Mouse (Mus musculus): Measurements from ENCODE around the gene St3gal4.

DNA sequence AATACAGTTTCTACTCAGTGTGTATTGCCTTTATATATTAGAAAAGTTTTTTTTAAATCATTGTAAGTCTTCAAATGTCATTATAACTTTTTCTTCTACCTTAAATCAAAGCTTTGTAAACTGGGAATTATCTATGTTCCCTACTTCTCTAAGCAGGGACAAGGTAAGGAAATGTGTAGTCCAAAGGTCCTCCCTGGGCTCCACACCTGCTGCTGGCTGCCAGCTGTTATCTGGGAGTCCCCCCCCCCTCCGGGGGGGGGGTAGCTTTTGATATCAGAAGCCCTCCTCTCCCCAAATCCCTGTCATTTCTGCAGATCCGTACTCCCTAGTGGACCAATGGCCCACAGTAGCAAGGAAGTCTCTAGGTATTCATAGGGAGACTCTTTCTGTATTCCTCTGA lies 13.6 kb downstream of the St3gal4 start:
- no peak for TF ChIP-seq ZKSCAN1 (IDR thresholded peaks at IDR 0.05; ENCODE audit: borderline replicate concordance, low read depth, low read length)
- no peak for TF ChIP-seq EP300 (IDR thresholded peaks at IDR 0.05; ENCODE audit: low read length)
- TF ChIP-seq USF1 (IDR thresholded peaks at IDR 0.05; ENCODE audit: low read depth, low read length) = no peak
- no peak for TF ChIP-seq POLR2A (IDR thresholded peaks at IDR 0.05; ENCODE audit: low read depth, low read length)
- no peak for TF ChIP-seq MAX (IDR thresholded peaks at IDR 0.05; ENCODE audit: low read length)
- no peak for TF ChIP-seq JUND (conservative IDR thresholded peaks at IDR 0.05; ENCODE audit: low read depth, low read length)
- TF ChIP-seq CHD2 (IDR thresholded peaks at IDR 0.05; ENCODE audit: low read length) = no peak
